23 mouse cellular contexts compared by ENCODE assay signal in the genomic region with DNA sequence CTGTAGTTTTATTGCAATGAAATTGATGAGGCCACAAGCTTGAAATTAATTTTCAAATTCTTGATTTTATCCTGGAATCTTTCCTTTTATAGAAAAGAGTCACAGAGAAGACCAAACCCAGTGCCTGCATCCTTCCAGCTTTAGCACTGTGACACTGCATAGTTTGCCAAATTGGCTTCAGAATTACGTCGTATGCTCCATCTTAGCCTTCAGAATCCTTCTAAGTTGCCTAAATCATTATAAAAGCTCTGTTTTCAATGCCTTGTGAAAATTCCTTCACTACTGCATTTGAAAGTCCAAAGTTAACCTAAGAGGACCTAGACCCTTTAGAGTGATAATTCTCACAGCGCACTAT.
DNase-seq lines count a peak whose midpoint lies in the region; ATAC-seq and TF ChIP-seq lines count a peak whose summit lies in the region.
"Had no signal": no experiment of that assay in that cellular context is flagged by ENCODE, and none has a peak within 500 bp of the region (broad histone marks: within the 10 kb centered on the region; RNA-seq: fewer than 3 reads in every experiment).

No protein-coding gene starts in this region.

- H3K9ac ChIP-seq in forebrain, embryonic 13.5 days, result no peak overlapping the region
- H3K9ac ChIP-seq in forebrain, embryonic 11.5 days (ENCODE audit: low read length), result no peak overlapping the region
- no peak overlapping the region for H3K9ac ChIP-seq in forebrain, postnatal 0 days
- H3K9ac ChIP-seq: hindbrain, embryonic 13.5 days; intestine, embryonic 15.5 days had no signal

- H3K36me3 ChIP-seq in forebrain, embryonic 13.5 days (ENCODE audit: poor library complexity, severe bottlenecking), result no peaks in the 10 kb centered on the region
- H3K36me3 ChIP-seq in forebrain, embryonic 11.5 days (ENCODE audit: control insufficient read depth, insufficient read depth, low read length), result no peaks in the 10 kb centered on the region
- H3K36me3 ChIP-seq in forebrain, postnatal 0 days (ENCODE audit: insufficient read depth), result no peaks in the 10 kb centered on the region
- H3K36me3 ChIP-seq: hindbrain, embryonic 10.5 days; hindbrain, embryonic 13.5 days; intestine, embryonic 15.5 days had no signal

- ATAC-seq in forebrain, embryonic 13.5 days, result no peak
- no peak for ATAC-seq in forebrain, embryonic 11.5 days (replicated peaks; ENCODE audit: low FRiP score)
- peak; percentile 52; the same call in 1 of the 2 replicates for ATAC-seq in frontal cortex, adult (ENCODE audit: low TSS enrichment)
- ATAC-seq in forebrain, postnatal 0 days, result peak; percentile 66
- ATAC-seq: hindbrain, embryonic 16.5 days; intestine, embryonic 15.5 days; Patski had no signal

- no peaks in the 10 kb centered on the region for H3K9me3 ChIP-seq in forebrain, embryonic 13.5 days (replicated peaks)
- H3K9me3 ChIP-seq in forebrain, embryonic 11.5 days (ENCODE audit: control insufficient read depth, low read length), result no peaks in the 10 kb centered on the region
- no peaks in the 10 kb centered on the region for H3K9me3 ChIP-seq in forebrain, postnatal 0 days (ENCODE audit: low read length)
- H3K9me3 ChIP-seq: hindbrain, embryonic 10.5 days; hindbrain, embryonic 13.5 days; intestine, embryonic 15.5 days had no signal

- H3K27me3 ChIP-seq in forebrain, embryonic 13.5 days, result no peaks in the 10 kb centered on the region
- no peaks in the 10 kb centered on the region for H3K27me3 ChIP-seq in forebrain, embryonic 11.5 days (ENCODE audit: control insufficient read depth, insufficient read depth, low read length)
- no peaks in the 10 kb centered on the region for H3K27me3 ChIP-seq in forebrain, postnatal 0 days (ENCODE audit: insufficient read depth, low read length)
- H3K27me3 ChIP-seq: hindbrain, embryonic 13.5 days; intestine, embryonic 15.5 days; Patski had no signal

- TF ChIP-seq CTCF in forebrain, postnatal 0 days (IDR thresholded peaks at IDR 0.05; ENCODE audit: low read depth), result no peak

- WGBS in forebrain, embryonic 13.5 days, result 68% methylated on average over 3 of the region's 3 CpGs
- WGBS in forebrain, embryonic 11.5 days, result 90% methylated on average over 3 of the region's 3 CpGs
- WGBS in forebrain, postnatal 0 days, result 52% methylated on average over 3 of the region's 3 CpGs

- H3K4me2 ChIP-seq in forebrain, embryonic 13.5 days, result no peak overlapping the region
- H3K4me2 ChIP-seq in forebrain, embryonic 11.5 days (ENCODE audit: low read depth, low read length, severe bottlenecking), result no peak overlapping the region
- H3K4me2 ChIP-seq in forebrain, postnatal 0 days (ENCODE audit: low read depth), result no peak overlapping the region
- H3K4me2 ChIP-seq: heart, embryonic 11.5 days; hindbrain, embryonic 13.5 days; intestine, embryonic 15.5 days had no signal

- intact Hi-C loops in heart, postnatal 25 days (cut with DNase I), result no loop called here

- 0 out of 2 replicates have a peak overlapping the region, but pooled peaks have one; percentile 22 for H3K27ac ChIP-seq in forebrain, embryonic 13.5 days
- no peak overlapping the region for H3K27ac ChIP-seq in forebrain, embryonic 11.5 days (ENCODE audit: low read depth, low read length)
- no peak overlapping the region for H3K27ac ChIP-seq in forebrain, postnatal 0 days (ENCODE audit: low read depth, low read length)
- H3K27ac ChIP-seq: gastrocnemius, adult 2 months; hindbrain, embryonic 10.5 days; intestine, embryonic 15.5 days had no signal

- peaks cover 15% of the 10 kb centered on the region; the same call in 1 of the 2 replicates for H3K4me1 ChIP-seq in forebrain, embryonic 13.5 days
- no peaks in the 10 kb centered on the region; the same call in 1 of the 2 replicates for H3K4me1 ChIP-seq in forebrain, embryonic 11.5 days (replicated peaks; ENCODE audit: control insufficient read depth, insufficient read depth, low read length)
- no peaks in the 10 kb centered on the region; the same call in 1 of the 2 replicates for H3K4me1 ChIP-seq in forebrain, postnatal 0 days (ENCODE audit: insufficient read depth)
- H3K4me1 ChIP-seq: hindbrain, embryonic 10.5 days; intestine, embryonic 15.5 days had no signal

- DNase-seq in forebrain, embryonic 11.5 days (ENCODE audit: low spot score), result no peak
- DNase-seq in frontal cortex, postnatal 25 days (ENCODE audit: low spot score in 2 of 2), result no peak
- DNase-seq in brain, adult 2 months (ENCODE audit: low read depth, low spot score), result peak; percentile 43
- peak; percentile 55 for DNase-seq in forebrain, postnatal 0 days
- DNase-seq in heart, postnatal 25 days (ENCODE audit: low spot score), result no peak
- DNase-seq: adrenal gland, postnatal 10 days; adrenal gland, postnatal 36 days; cerebellum, adult 11-12 months; cerebellum, adult 8-10 months; cerebellum, postnatal 10 days; gastrocnemius, adult 2 months; gastrocnemius, postnatal 14 days; heart, adult 11 months; heart, postnatal 36 days; kidney, adult 18-20 months had no signal

- H3K4me3 ChIP-seq in forebrain, embryonic 13.5 days, result no peak overlapping the region
- no peak overlapping the region for H3K4me3 ChIP-seq in forebrain, embryonic 11.5 days (ENCODE audit: low read depth, low read length)
- no peak overlapping the region for H3K4me3 ChIP-seq in forebrain, postnatal 0 days (ENCODE audit: low read depth, low read length)
- H3K4me3 ChIP-seq: gastrocnemius, adult 2 months; hindbrain, embryonic 10.5 days; hindbrain, embryonic 13.5 days; intestine, embryonic 15.5 days had no signal

Comparison
In these comparisons a context has a peak if more than half of its experiments do, and no peak if none do; other contexts are left out.
1. ATAC-seq: peak in frontal cortex, adult (single experiment) and forebrain, postnatal 0 days (single experiment); none in forebrain, embryonic 13.5 days (single experiment) and forebrain, embryonic 11.5 days (single experiment).
2. DNase-seq: peak in brain, adult 2 months (single experiment) and forebrain, postnatal 0 days (single experiment); none in forebrain, embryonic 11.5 days (single experiment), frontal cortex, postnatal 25 days (0 of 2) and heart, postnatal 25 days (single experiment).